ENCODE assay signal across 8 mouse cellular contexts in genomic region chr11:116580031-116580652, GRCm38 (mm10). TPM values are rescaled to one million over a fixed set of nuclear protein-coding genes. Genes with fewer than 3 reads are reported as not detected.
DNase-seq lines count a peak whose midpoint lies in the region; ATAC-seq and TF ChIP-seq lines count a peak whose summit lies in the region.

No protein-coding gene starts in this region.

- peak overlapping the region; percentile 76 for H3K4me2 ChIP-seq in hindbrain, embryonic 16.5 days (ENCODE audit: low read length)
- H3K4me2 ChIP-seq in midbrain, postnatal 0 days (ENCODE audit: low read depth, low read length, poor library complexity, severe bottlenecking), result peak overlapping the region; percentile 65

- intact Hi-C loops in left cerebral cortex, adult 2 months (cut with DNase I), result no loop called here
- intact Hi-C loops in gastrocnemius, postnatal 14 days (cut with DNase I; ENCODE audit: low total_unique reads), result no loop called here

- no peaks in the 10 kb centered on the region for H3K27me3 ChIP-seq in hindbrain, embryonic 16.5 days (replicated peaks; ENCODE audit: control insufficient read depth, insufficient read depth, low read length)
- H3K27me3 ChIP-seq in midbrain, postnatal 0 days (ENCODE audit: insufficient read depth, low read length), result no peaks in the 10 kb centered on the region

- H3K36me3 ChIP-seq in hindbrain, embryonic 16.5 days (ENCODE audit: control insufficient read depth, insufficient read depth, low read length), result no peaks in the 10 kb centered on the region
- H3K36me3 ChIP-seq in midbrain, postnatal 0 days (ENCODE audit: insufficient read depth, low read length), result no peaks in the 10 kb centered on the region

- peak overlapping the region; percentile 91 for H3K27ac ChIP-seq in left cerebral cortex, adult 2 months
- H3K27ac ChIP-seq in hindbrain, embryonic 16.5 days (ENCODE audit: low read depth, low read length), result peak overlapping the region; percentile 93
- peak overlapping the region; percentile 87 for H3K27ac ChIP-seq in midbrain, postnatal 0 days (ENCODE audit: low read depth, low read length)

- H3K9ac ChIP-seq in hindbrain, embryonic 16.5 days (ENCODE audit: low read depth, low read length), result peak overlapping the region; percentile 99
- H3K9ac ChIP-seq in midbrain, postnatal 0 days (replicated peaks; ENCODE audit: low read length, poor library complexity, severe bottlenecking), result peak overlapping the region; percentile 99

- no peak for DNase-seq in left cerebral cortex, adult 2 months (ENCODE audit: extremely low spot score in 1 of 2, low spot score in 2 of 2)
- DNase-seq in left cerebral cortex, adult 8-10 months (ENCODE audit: low spot score in 2 of 2), result no peak
- DNase-seq in c-Kit-negative CD71-positive TER-119-positive erythroid progenitor cells, embryonic 14.5 days (ENCODE audit: low read depth, low spot score), result peak; percentile 75
- no peak for DNase-seq in midbrain, postnatal 0 days (ENCODE audit: low spot score)
- no peak for DNase-seq in right cerebral cortex, postnatal 14 days
- DNase-seq in cerebellum, adult 11 months, result no peak
- DNase-seq in gastrocnemius, postnatal 14 days, result no peak

- TF ChIP-seq CTCF in left cerebral cortex, adult 2 months (IDR thresholded peaks at IDR 0.05), result no peak
- TF ChIP-seq CTCF in midbrain, postnatal 0 days (IDR thresholded peaks at IDR 0.05), result no peak

- H3K9me3 ChIP-seq in hindbrain, embryonic 16.5 days (ENCODE audit: control insufficient read depth, low read length), result no peaks in the 10 kb centered on the region
- H3K9me3 ChIP-seq in midbrain, postnatal 0 days (ENCODE audit: low read length), result no peaks in the 10 kb centered on the region

- no peak for ATAC-seq in hindbrain, embryonic 16.5 days
- ATAC-seq in midbrain, postnatal 0 days (ENCODE audit: low FRiP score), result no peak

- peaks cover 33% of the 10 kb centered on the region for H3K4me1 ChIP-seq in hindbrain, embryonic 16.5 days (ENCODE audit: control insufficient read depth, insufficient read depth, low read depth, low read length)
- H3K4me1 ChIP-seq in midbrain, postnatal 0 days (ENCODE audit: insufficient read depth, low read length), result 0 out of 2 replicates have a peak, but pooled peaks cover 7% of the 10 kb centered on the region

- H3K4me3 ChIP-seq in left cerebral cortex, adult 2 months, result peak overlapping the region; percentile 95
- H3K4me3 ChIP-seq in hindbrain, embryonic 16.5 days (ENCODE audit: low read length), result peak overlapping the region; percentile 100
- peak overlapping the region; percentile 88 for H3K4me3 ChIP-seq in midbrain, postnatal 0 days (ENCODE audit: low read depth, low read length)

- 20% methylated on average over 10 of the region's 10 CpGs for WGBS in hindbrain, embryonic 16.5 days
- 16% methylated on average over 10 of the region's 10 CpGs for WGBS in midbrain, postnatal 0 days

RNA-seq across cellular contexts. Expression of gene Ube2o, which starts 1.1 kb away (rescaled TPM):
- total RNA-seq in left cerebral cortex, adult 2 months (2021), result 100 to 1,000 TPM; 123 to 125 TPM
- total RNA-seq in left cerebral cortex, adult 8-10 months (2022), result 100 to 1,000 TPM; 115 to 119 (median 117) TPM
- polyA plus RNA-seq in hindbrain, embryonic 16.5 days (2015; fragmentation: Nextera tagmentation; extraction: Ambion mirVana), result 16.4 and 16.6 TPM in 2 replicates
- 109 and 112 TPM in 2 replicates for total RNA-seq in midbrain, postnatal 0 days (2014; rRNA removed)
- 35.2 and 35.7 TPM in 2 replicates for polyA plus RNA-seq in midbrain, postnatal 0 days (2015; fragmentation: Nextera tagmentation; extraction: Ambion mirVana)
- 10 to 100 TPM; 23.4 to 25.6 TPM for total RNA-seq in gastrocnemius, postnatal 14 days (2021)

RNA-seq across cellular contexts. Expression of gene Aanat, which starts 6.1 kb away (rescaled TPM):
- total RNA-seq in left cerebral cortex, adult 2 months (2021), result 1 to 10 TPM; 1.3 to 2.2 TPM
- total RNA-seq in left cerebral cortex, adult 8-10 months (2022), result 1 to 10 TPM in 1 of 4 experiments, under 1 TPM in 3; 0.57 to 3.2 (median 0.84) TPM
- 0.51 and 0.55 TPM in 2 replicates for polyA plus RNA-seq in hindbrain, embryonic 16.5 days (2015; fragmentation: Nextera tagmentation; extraction: Ambion mirVana)
- total RNA-seq in midbrain, postnatal 0 days (2014; rRNA removed), result 0.52 and 0.82 TPM in 2 replicates
- polyA plus RNA-seq in midbrain, postnatal 0 days (2015; fragmentation: Nextera tagmentation; extraction: Ambion mirVana), result 0.90 and 0.94 TPM in 2 replicates
- total RNA-seq in gastrocnemius, postnatal 14 days (2021), result not detected

RNA-seq across cellular contexts. Expression of gene Rhbdf2, which starts 46.7 kb away (rescaled TPM):
- 1 to 10 TPM; 1.9 to 2.0 TPM for total RNA-seq in left cerebral cortex, adult 2 months (2021)
- 1 to 10 TPM; 1.1 to 1.6 (median 1.3) TPM for total RNA-seq in left cerebral cortex, adult 8-10 months (2022)
- polyA plus RNA-seq in hindbrain, embryonic 16.5 days (2015; fragmentation: Nextera tagmentation; extraction: Ambion mirVana), result 1.7 and 2.1 TPM in 2 replicates
- total RNA-seq in midbrain, postnatal 0 days (2014; rRNA removed), result 3.4 and 4.5 TPM in 2 replicates
- polyA plus RNA-seq in midbrain, postnatal 0 days (2015; fragmentation: Nextera tagmentation; extraction: Ambion mirVana), result 1.0 TPM in 2 replicates
- 1 to 10 TPM; 5.9 to 9.0 TPM for total RNA-seq in gastrocnemius, postnatal 14 days (2021)

RNA-seq across cellular contexts. Expression of gene Sphk1, which starts 49.4 kb away (rescaled TPM):
- total RNA-seq in left cerebral cortex, adult 2 months (2021), result 1 to 10 TPM; 6.1 to 6.8 TPM
- 1 to 10 TPM; 5.6 to 7.2 (median 6.3) TPM for total RNA-seq in left cerebral cortex, adult 8-10 months (2022)
- 10.7 and 13.9 TPM in 2 replicates for polyA plus RNA-seq in hindbrain, embryonic 16.5 days (2015; fragmentation: Nextera tagmentation; extraction: Ambion mirVana)
- 12.2 and 12.4 TPM in 2 replicates for total RNA-seq in midbrain, postnatal 0 days (2014; rRNA removed)
- 9.3 and 13.8 TPM in 2 replicates for polyA plus RNA-seq in midbrain, postnatal 0 days (2015; fragmentation: Nextera tagmentation; extraction: Ambion mirVana)
- total RNA-seq in gastrocnemius, postnatal 14 days (2021), result 1 to 10 TPM; 1.6 to 2.6 TPM
